Mouse (Mus musculus) yolk sac, embryonic 10.5 days (tissue): ENCODE data around the gene Ror2.

Experiments used
- DNase-seq: peaks from one replicate; pipeline ENCODE4 v3.0.0-alpha.2; 2017; ENCODE audit warnings: low spot score

The Ror2 gene

GRCm38 (mm10) chr13:53125627-53126026 is 160.3 kb downstream of the Ror2 start:
- DNase-seq: no peak

- no peak for DNase-seq
These were observed 163.8 kb downstream of the Ror2 start for GRCm38 (mm10) chr13:53122085-53122484.

GRCm38 (mm10) chr13:53120906-53121305 is 165.0 kb downstream of the Ror2 start:
- no peak for DNase-seq

- DNase-seq: peak; percentile 70
These were observed 166.1 kb downstream of the Ror2 start for GRCm38 (mm10) chr13:53119586-53120426.

- no peak for DNase-seq
These were observed 167.5 kb downstream of the Ror2 start for GRCm38 (mm10) chr13:53118398-53118797.

- DNase-seq: no peak
These were observed 168.0 kb downstream of the Ror2 start for GRCm38 (mm10) chr13:53117921-53118320.

- no peak for DNase-seq
These were observed 175.7 kb downstream of the Ror2 start for GRCm38 (mm10) chr13:53110249-53110578.

GRCm38 (mm10) chr13:53109560-53110248 is 176.2 kb downstream of the Ror2 start:
- peak; percentile 88 for DNase-seq

- no peak for DNase-seq
These were observed 179.2 kb downstream of the Ror2 start for GRCm38 (mm10) chr13:53106676-53107075.

- no peak for DNase-seq
These were observed 185.9 kb downstream of the Ror2 start for GRCm38 (mm10) chr13:53099771-53100682.

- peak; percentile 51 for DNase-seq
These were observed 189.3 kb downstream of the Ror2 start for GRCm38 (mm10) chr13:53096615-53097014.

- no peak for DNase-seq
These were observed 190.7 kb downstream of the Ror2 start for GRCm38 (mm10) chr13:53095222-53095621.

GRCm38 (mm10) chr13:53094658-53095057 is 191.3 kb downstream of the Ror2 start:
- no peak for DNase-seq

GRCm38 (mm10) chr13:53093407-53093806 is 192.5 kb downstream of the Ror2 start:
- DNase-seq: no peak

GRCm38 (mm10) chr13:53086552-53087282 is 199.2 kb downstream of the Ror2 start:
- DNase-seq: no peak

GRCm38 (mm10) chr13:53081846-53082245 is 204.1 kb downstream of the Ror2 start:
- no peak for DNase-seq

GRCm38 (mm10) chr13:53077732-53078345 is 208.1 kb downstream of the Ror2 start:
- no peak for DNase-seq

- DNase-seq: no peak
These were observed 210.9 kb downstream of the Ror2 start for GRCm38 (mm10) chr13:53075006-53075405.

GRCm38 (mm10) chr13:53069076-53069690 is 216.7 kb downstream of the Ror2 start:
- DNase-seq: no peak

- peak; percentile 45 for DNase-seq
These were observed 217.5 kb downstream of the Ror2 start for GRCm38 (mm10) chr13:53068461-53068860.

- DNase-seq: no peak
These were observed 218.0 kb downstream of the Ror2 start for GRCm38 (mm10) chr13:53067949-53068348.
